In genomic region chr9:111237726-111238125, GRCm38 (mm10) we compare ENCODE assay signal across 11 mouse cellular contexts.
"Had no signal": no experiment of that assay in that cellular context is flagged by ENCODE, and none has a peak within 500 bp of the region (broad histone marks: within the 10 kb centered on the region; RNA-seq: fewer than 3 reads in every experiment).

No protein-coding gene starts in this region.

- DNase-seq: left cerebral cortex, postnatal 4 days; liver; liver, embryonic 13.5 days; liver, postnatal 0 days; lung, adult 18-20 months; lung, adult 2 months; lung, embryonic 14.5 days; lung, postnatal 14 days; lung, postnatal 36 days; lung, postnatal 4 days; midbrain, embryonic 14.5 days had no signal
